Mouse (Mus musculus) midbrain, embryonic 10.5 days (tissue): ENCODE measurements around the gene Gm6993. TPM values are rescaled to one million over a fixed set of nuclear protein-coding genes. Genes with fewer than 3 reads are reported as not detected.

Experiments used
- DNase-seq: peaks from one replicate; pipeline ENCODE4 v3.0.0-alpha.2; 2017; ENCODE audit warnings: low spot score
- H3K27ac ChIP-seq: fragments of 300-500 bp; sonication (generic); replicated peaks from 2 replicates; pipeline ENCODE4 v1.5.1; 2016; ENCODE audit warnings: mild to moderate bottlenecking
- H3K27me3 ChIP-seq: fragments of 300-500 bp; sonication (generic); 2 replicates; pipeline ENCODE4 v1.6.1; 2016; ENCODE audit warnings: low read depth, mild to moderate bottlenecking; ENCODE audit not compliant: poor library complexity, severe bottlenecking
- H3K36me3 ChIP-seq: fragments of 300-500 bp; sonication (generic); 2 replicates; pipeline ENCODE4 v1.6.1; 2016; ENCODE audit warnings: mild to moderate bottlenecking, moderate library complexity
- H3K4me1 ChIP-seq: fragments of 300-500 bp; sonication (generic); 2 replicates; pipeline ENCODE4 v1.6.1; 2016
- H3K4me3 ChIP-seq: fragments of 300-500 bp; sonication (generic); 2 replicates; pipeline ENCODE4 v1.5.1; 2016; ENCODE audit warnings: mild to moderate bottlenecking, moderate library complexity
- H3K9me3 ChIP-seq: fragments of 300-500 bp; sonication (generic); replicated peaks from 2 replicates; pipeline ENCODE4 v1.6.1; 2016; ENCODE audit warnings: mild to moderate bottlenecking
- WGBS: fragments of 180-500 bp; shearing (Covaris S2); methylation state at CpG from one replicate; pipeline ENCODE4 v1.1.7; 2016; 5-methylcytosine and 5-hydroxymethylcytosine counted together
- polyA plus RNA-seq: library from polyadenylated mRNA; unstranded; fragments of >200 nt; fragmentation: Nextera tagmentation; extraction: Ambion mirVana; gene quantifications from 2 replicates; pipeline ENCODE4 v1.2.1, GENCODE M21; 2016

The Gm6993 gene
- polyA plus RNA-seq, 1 experiment from 2014 or later, result not detected

DNA sequence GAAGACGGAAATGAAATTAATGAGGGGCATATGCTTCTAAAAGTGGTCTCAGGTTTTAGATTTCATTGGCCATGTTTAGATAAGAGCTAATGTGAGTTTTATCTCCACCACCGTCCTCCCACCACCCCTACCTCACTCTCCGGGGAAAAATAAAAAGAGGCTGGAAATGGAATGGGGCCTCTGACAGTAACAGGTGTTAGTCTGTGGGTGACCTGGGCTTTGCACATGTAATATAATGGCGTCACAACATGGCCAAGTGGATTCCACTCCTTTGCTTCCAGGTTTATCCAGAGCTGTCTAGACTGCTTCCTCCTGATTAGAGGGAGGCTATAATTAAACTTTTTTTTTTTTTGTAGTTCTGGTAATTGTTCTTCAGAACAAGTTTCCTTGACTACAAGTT is 26.8 kb downstream of the Gm6993 start:
- peaks cover 49% of the 10 kb centered on the region for H3K4me1 ChIP-seq
- DNase-seq, result no peak
- no peak overlapping the region for H3K4me3 ChIP-seq
- 66% methylated on average over 4 of the region's 4 CpGs for WGBS
- no peaks in the 10 kb centered on the region for H3K36me3 ChIP-seq
- no peaks in the 10 kb centered on the region for H3K9me3 ChIP-seq
- no peak overlapping the region for H3K27ac ChIP-seq
- H3K27me3 ChIP-seq, result peaks cover 71% of the 10 kb centered on the region

DNA sequence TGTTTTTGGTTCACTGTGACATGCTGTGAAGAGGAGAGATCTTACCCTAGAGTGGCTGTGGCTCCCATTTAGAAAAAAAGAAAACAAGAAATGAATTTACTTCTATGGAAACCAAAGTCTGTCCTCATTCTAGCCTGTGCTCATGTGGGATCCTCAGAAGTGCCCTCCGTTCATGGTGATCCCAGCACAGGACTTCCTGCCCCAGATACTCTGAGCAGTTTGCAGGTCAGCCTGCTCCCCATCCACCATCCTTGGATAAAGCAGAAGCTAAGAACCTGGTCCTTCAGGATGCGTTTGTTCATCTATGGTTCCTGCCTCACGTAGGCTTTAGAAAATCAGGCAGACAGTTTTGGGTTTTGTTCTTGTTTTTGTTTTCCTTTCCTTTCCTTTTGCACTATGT is 27.7 kb downstream of the Gm6993 start:
- 65% methylated on average over 3 of the region's 3 CpGs for WGBS
- Histone ChIP-seq H3K4me1 (peaks cover 53% of the 10 kb centered on the region), H3K27me3 (peaks cover 62% of the 10 kb centered on the region), H3K9me3 (no peaks in the 10 kb centered on the region), H3K36me3 (no peaks in the 10 kb centered on the region), H3K4me3 (no peak overlapping the region), H3K27ac (no peak overlapping the region)
- no peak for DNase-seq

DNA sequence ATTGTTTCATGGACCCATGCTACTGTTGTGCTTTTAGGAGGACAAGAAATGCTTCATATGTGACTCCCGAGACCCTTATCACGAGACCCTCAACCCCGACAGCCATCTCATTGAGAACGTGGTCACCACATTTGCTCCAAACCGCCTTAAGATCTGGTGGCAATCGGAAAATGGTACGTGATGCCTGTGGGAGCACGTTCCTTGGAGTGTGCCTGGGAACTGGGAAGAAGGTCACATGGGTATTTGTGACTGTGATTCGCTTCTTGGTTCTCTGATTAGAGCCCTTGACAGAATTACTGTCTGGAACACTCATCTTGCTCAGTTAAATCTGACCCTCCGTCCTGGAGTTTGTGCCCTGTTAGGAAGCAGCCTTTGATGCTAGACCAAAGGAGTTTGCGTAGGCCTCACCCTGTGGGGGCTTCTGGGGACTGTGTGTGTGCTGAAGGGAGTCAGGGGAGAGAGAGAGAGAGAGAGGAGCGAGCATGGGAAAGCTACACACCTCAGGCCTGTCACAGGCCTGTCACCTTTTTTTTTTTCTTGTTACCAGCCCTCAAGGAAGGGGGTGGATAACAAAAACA is 28.5 kb downstream of the Gm6993 start:
- Histone ChIP-seq H3K27me3 (peaks cover 54% of the 10 kb centered on the region), H3K4me1 (peaks cover 53% of the 10 kb centered on the region), H3K36me3 (peaks cover 4% of the 10 kb centered on the region; the same call in 1 of the 2 replicates), H3K4me3 (no peak overlapping the region), H3K9me3 (no peaks in the 10 kb centered on the region), H3K27ac (no peak overlapping the region)
- 71% methylated on average over 12 of the region's 12 CpGs for WGBS
- no peak for DNase-seq

DNA sequence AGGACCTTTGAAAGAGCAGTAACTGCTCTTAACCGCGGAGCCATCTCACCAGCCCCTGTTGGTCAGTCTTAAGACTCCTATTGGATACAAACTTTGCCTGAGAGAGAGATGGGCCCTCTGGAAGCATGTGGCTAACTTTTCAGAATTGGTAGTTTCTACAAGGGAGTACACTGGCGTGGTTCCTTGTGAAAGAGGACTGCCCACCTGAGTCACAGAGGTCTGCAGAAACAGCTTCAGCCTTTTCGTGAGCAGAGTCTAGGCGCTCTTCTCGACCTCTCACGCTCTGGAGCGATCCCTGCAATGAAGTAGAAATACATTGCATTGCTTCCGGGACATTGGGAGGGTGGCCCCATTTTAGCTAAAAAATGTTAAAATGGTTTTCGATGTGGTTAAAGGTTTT is 29.8 kb downstream of the Gm6993 start:
- no peak for DNase-seq
- Histone ChIP-seq H3K27ac (no peak overlapping the region), H3K4me1 (peaks cover 45% of the 10 kb centered on the region), H3K4me3 (no peak overlapping the region), H3K9me3 (no peaks in the 10 kb centered on the region), H3K27me3 (peaks cover 41% of the 10 kb centered on the region), H3K36me3 (peaks cover 4% of the 10 kb centered on the region; the same call in 1 of the 2 replicates)
- 87% methylated on average over 10 of the region's 10 CpGs for whole genome bisulfite sequencing

DNA sequence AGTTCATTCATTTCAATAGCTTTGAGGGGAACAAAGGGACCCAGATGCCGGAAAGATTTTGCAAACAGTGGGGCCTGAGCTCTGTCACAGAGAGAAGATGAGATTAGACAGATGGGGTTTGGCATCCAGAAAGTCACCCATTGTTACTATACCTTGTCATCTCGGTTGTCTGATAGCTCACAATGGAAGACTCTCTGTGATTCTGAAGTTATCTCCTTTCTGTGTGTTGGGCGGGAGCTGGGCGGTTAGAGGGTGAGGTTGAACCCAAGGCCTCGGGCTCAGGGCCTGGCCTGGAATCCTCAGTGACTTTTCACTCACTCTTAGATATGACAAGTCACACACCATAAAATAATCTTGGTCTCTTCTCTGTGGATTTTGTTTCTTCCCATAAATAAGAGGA is 30.2 kb downstream of the Gm6993 start:
- WGBS, result 68% methylated on average over 5 of the region's 5 CpGs
- no peak overlapping the region for H3K27ac ChIP-seq
- peaks cover 37% of the 10 kb centered on the region for H3K27me3 ChIP-seq
- H3K9me3 ChIP-seq, result no peaks in the 10 kb centered on the region
- H3K4me1 ChIP-seq, result peaks cover 41% of the 10 kb centered on the region
- no peak overlapping the region for H3K4me3 ChIP-seq
- no peak for DNase-seq
- peaks cover 4% of the 10 kb centered on the region; the same call in 1 of the 2 replicates for H3K36me3 ChIP-seq

DNA sequence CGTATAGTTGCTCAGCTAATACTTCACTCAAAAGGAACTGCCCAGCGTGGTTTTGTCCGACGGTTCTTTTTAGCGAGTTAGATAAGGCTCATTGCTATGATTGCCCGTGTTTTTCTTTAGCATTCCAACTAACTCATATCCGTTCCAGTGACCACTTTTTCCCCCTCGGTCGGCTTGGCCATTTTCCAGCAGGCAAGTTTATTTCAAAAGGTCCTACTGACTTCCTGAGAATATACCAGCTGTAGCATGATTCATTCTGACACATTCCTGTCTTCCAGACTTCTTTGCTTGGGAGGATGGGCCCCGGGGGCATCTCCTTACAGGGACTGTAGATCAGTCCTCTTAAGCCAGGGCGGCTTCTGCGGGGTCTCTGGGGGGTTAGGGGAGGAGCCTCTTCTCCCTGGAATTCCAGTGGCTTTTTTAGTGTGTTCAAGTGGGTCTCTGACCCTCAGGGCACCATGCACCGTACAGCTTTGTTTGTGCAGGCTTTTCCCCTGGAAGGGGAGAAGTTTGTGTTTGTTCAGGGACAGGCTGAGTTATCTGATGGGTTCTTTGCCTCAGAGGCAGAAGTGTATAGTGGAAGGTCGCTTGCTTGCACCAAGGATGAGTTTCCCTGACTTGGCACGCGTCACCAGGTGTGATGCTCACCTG is 30.9 kb downstream of the Gm6993 start:
- peaks cover 33% of the 10 kb centered on the region for H3K4me1 ChIP-seq
- peaks cover 30% of the 10 kb centered on the region for H3K27me3 ChIP-seq
- H3K36me3 ChIP-seq, result peaks cover 4% of the 10 kb centered on the region; the same call in 1 of the 2 replicates
- no peak overlapping the region for H3K4me3 ChIP-seq
- peak; percentile 44 for DNase-seq
- 53% methylated on average over 16 of the region's 16 CpGs for WGBS
- no peak overlapping the region; the same call in 1 of the 2 replicates for H3K27ac ChIP-seq
- H3K9me3 ChIP-seq, result no peaks in the 10 kb centered on the region

DNA sequence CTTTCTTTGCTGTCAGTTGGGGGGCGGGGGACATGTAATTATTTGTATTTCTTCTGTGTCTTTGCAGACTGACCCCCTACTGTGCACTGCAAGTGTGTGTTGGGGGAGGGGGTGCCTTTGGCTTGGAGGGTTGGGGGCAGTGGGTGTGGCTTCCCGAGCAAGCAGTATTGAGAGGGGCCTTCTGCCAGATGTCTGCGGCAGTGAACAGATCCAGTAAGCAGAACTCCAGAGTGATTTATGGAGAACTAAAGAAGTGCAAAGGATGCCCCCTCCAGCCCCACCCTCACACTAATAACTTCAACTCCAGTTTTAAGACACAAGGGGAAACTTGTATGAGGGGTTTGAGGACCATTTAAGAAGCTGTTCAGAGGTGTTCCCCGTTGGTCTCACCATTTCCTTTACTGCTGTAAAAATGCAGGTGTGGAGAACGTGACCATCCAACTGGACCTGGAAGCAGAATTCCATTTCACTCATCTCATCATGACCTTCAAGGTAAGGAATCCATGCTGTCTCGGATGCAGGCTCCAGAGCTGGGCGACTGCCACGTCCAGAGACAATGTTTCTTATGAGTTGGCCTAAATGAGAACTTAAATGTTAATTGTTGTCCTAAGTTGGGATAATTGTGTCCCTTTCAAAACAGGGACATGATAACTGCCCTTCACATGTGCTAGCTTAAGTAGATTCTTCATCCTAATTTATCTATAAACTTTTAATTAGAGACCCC is 31.6 kb downstream of the Gm6993 start:
- H3K4me3 ChIP-seq, result no peak overlapping the region
- peaks cover 4% of the 10 kb centered on the region; the same call in 1 of the 2 replicates for H3K36me3 ChIP-seq
- H3K4me1 ChIP-seq, result peaks cover 28% of the 10 kb centered on the region
- peaks cover 23% of the 10 kb centered on the region for H3K27me3 ChIP-seq
- WGBS, result 74% methylated on average over 8 of the region's 8 CpGs
- no peaks in the 10 kb centered on the region for H3K9me3 ChIP-seq
- DNase-seq, result no peak
- H3K27ac ChIP-seq, result no peak overlapping the region; the same call in 1 of the 2 replicates

DNA sequence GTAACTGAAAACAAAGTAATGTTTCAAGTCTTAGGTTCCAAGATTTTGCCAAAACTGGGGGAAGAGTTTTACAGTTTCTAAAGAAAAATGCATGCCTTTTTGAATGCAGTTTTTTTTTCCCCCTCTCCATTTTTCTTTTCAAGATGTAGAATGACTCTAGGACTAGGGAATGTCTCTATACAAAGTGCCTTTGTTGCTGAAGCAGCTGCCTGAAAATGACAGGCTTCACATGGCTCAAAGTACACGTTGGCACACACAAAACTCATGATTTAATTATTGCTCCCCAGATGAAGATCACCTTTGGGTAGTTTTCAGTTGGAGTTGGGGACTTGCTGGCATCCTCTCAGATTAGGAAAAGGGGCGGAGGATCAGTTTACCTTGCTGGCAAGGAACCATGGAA is 32.3 kb downstream of the Gm6993 start:
- no peak for DNase-seq
- Histone ChIP-seq H3K36me3 (peaks cover 4% of the 10 kb centered on the region; the same call in 1 of the 2 replicates), H3K4me3 (no peak overlapping the region), H3K4me1 (peaks cover 28% of the 10 kb centered on the region), H3K27ac (no peak overlapping the region), H3K27me3 (peaks cover 16% of the 10 kb centered on the region), H3K9me3 (no peaks in the 10 kb centered on the region)
- WGBS, result 77% methylated on average over 2 of the region's 2 CpGs

DNA sequence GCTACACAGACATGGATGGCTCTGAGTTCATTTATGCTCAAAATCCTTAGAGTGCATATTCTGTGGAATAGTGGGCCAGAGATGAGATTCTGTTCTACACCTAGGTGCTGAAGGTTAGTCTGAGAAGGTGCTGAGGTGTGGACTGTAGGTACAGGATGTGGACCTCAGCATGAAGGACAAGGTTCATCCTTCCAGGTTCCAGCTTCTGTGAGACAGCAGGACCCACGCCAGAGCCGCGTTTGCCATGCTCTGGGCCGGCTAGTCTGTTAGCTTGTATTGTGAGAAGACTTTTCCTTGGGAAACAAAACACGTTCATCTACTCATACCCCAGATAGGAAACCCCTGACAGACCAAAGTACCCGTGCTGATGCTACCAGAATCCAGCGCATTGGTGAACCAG is 33.1 kb downstream of the Gm6993 start:
- WGBS, result 96% methylated on average over 7 of the region's 7 CpGs
- DNase-seq, result no peak
- H3K9me3 ChIP-seq, result no peaks in the 10 kb centered on the region

DNA sequence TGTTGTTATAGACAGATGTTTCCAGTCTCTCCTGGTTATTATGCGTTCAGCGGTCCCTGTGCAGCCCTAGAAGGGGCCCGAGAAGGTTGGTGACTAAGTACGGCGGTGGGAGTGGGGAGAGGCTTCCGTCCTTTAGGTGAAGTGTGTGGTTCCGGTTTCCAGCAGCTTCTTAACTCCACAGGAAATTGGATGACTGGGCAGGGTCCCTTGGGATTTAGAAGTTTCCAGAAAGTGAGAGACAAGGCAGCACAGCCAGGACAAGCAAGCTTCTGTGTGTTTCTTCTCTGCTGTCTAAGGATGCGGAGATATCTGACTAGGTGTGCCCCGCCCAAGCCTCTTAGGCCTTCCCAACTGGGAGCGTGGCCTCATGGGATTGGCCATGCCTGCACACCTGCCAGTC is 34.8 kb downstream of the Gm6993 start:
- H3K4me3 ChIP-seq, result no peak overlapping the region
- peaks cover 22% of the 10 kb centered on the region for H3K4me1 ChIP-seq
- no peaks in the 10 kb centered on the region for H3K27me3 ChIP-seq
- WGBS, result 84% methylated on average over 10 of the region's 10 CpGs
- peaks cover 4% of the 10 kb centered on the region; the same call in 1 of the 2 replicates for H3K36me3 ChIP-seq
- no peak overlapping the region for H3K27ac ChIP-seq
- DNase-seq, result no peak
- H3K9me3 ChIP-seq, result no peaks in the 10 kb centered on the region

More for the DNA sequence above, 33.1 kb downstream of the Gm6993 start:
- Histone ChIP-seq H3K4me3 (no peak overlapping the region), H3K4me1 (peaks cover 28% of the 10 kb centered on the region), H3K36me3 (peaks cover 4% of the 10 kb centered on the region; the same call in 1 of the 2 replicates), H3K27me3 (peaks cover 8% of the 10 kb centered on the region), H3K27ac (no peak overlapping the region)

DNA sequence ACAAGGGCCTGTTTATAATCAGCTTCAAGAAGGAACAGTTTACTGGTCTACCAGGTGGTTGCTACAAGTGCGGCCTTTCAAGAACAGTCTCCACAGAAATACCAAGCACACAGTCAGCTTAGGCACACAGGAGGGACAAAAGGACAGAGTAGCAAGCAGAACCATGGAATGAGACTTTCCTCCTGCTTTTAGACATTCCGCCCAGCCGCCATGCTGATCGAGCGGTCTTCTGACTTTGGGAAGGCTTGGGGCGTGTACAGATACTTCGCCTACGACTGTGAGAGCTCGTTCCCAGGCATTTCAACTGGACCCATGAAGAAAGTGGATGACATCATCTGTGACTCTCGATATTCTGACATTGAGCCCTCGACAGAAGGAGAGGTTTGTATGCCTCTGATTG is 37.7 kb downstream of the Gm6993 start:
- Histone ChIP-seq H3K4me1 (peaks cover 7% of the 10 kb centered on the region; the same call in 1 of the 2 replicates), H3K4me3 (no peak overlapping the region), H3K9me3 (no peaks in the 10 kb centered on the region), H3K27me3 (no peaks in the 10 kb centered on the region), H3K27ac (no peak overlapping the region), H3K36me3 (peaks cover 4% of the 10 kb centered on the region; the same call in 1 of the 2 replicates)
- 90% methylated on average over 11 of the region's 11 CpGs for WGBS
- no peak for DNase-seq

DNA sequence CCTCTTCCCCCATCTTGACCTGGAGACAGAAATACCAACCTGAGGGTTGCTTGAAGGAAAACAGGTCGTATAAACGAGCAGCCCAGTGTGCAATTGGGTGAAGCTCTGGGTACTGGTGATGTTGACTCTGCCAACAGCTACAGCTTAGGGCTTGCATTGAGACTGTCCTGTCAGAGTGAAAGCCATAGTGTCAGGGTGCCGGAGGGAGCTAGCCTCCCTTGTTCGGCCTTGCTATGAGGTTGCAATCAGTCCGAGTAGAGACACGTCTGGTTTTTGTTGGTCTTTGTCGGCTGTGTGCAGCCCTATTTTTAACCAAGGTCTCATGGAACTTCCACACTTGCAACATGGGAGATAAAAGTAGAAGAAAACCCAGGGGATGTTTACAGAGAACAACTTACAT is 39.7 kb downstream of the Gm6993 start:
- DNase-seq, result no peak
- Histone ChIP-seq H3K4me1 (peaks cover 7% of the 10 kb centered on the region; the same call in 1 of the 2 replicates), H3K36me3 (no peaks in the 10 kb centered on the region), H3K9me3 (no peaks in the 10 kb centered on the region), H3K4me3 (no peak overlapping the region), H3K27me3 (no peaks in the 10 kb centered on the region; the same call in 1 of the 2 replicates), H3K27ac (no peak overlapping the region)
- 91% methylated on average over 7 of the region's 7 CpGs for WGBS
